Mouse (Mus musculus) liver, adult 2 months (tissue): ENCODE measurements around the gene Gm10488. TPM values are rescaled to one million over a fixed set of nuclear protein-coding genes. Genes with fewer than 3 reads are reported as not detected.
"Not testable (repeated sequence)": the region's sequence is repeated elsewhere in the genome, so short reads cannot be mapped to it uniquely, and the experiment has no call there.

Experiments used
- DNase-seq: peaks from one replicate; pipeline ENCODE4 v3.0.0-alpha.2; 2011; ENCODE audit warnings: low read depth, low spot score; ENCODE audit errors: extremely low read depth
- H3K27ac ChIP-seq: fragments of 200-500 bp; replicated peaks from 2 replicates; pipeline ENCODE4 v1.5.1; 2012; ENCODE audit warnings: low read depth, mild to moderate bottlenecking, control low read depth, inconsistent platforms, low read length; ENCODE audit not compliant: insufficient read depth
- H3K27me3 ChIP-seq: fragments of 200-500 bp; 2 replicates; pipeline ENCODE4 v1.6.1; 2012; ENCODE audit warnings: mild to moderate bottlenecking, moderate library complexity, low read length, inconsistent platforms; ENCODE audit not compliant: control insufficient read depth, insufficient read depth
- H3K36me3 ChIP-seq: fragments of 200-500 bp; 2 replicates; pipeline ENCODE4 v1.6.1; 2012; ENCODE audit warnings: low read length, inconsistent platforms; ENCODE audit not compliant: control insufficient read depth, insufficient read depth
- H3K4me1 ChIP-seq: fragments of 200-500 bp; 2 replicates; pipeline ENCODE4 v1.6.1; 2011; ENCODE audit warnings: low read length; ENCODE audit not compliant: control insufficient read depth, insufficient read depth
- H3K4me3 ChIP-seq: fragments of 200-500 bp; 2 replicates; pipeline ENCODE4 v1.5.1; 2011; ENCODE audit warnings: low read depth, mild to moderate bottlenecking, control low read depth, low read length, moderate library complexity; ENCODE audit not compliant: insufficient read depth
- H3K79me2 ChIP-seq: fragments of 200-500 bp; 2 replicates; pipeline ENCODE4 v1.6.1; 2012; ENCODE audit warnings: inconsistent platforms, mild to moderate bottlenecking, low read length, moderate library complexity; ENCODE audit not compliant: control insufficient read depth, insufficient read depth
- H3K9ac ChIP-seq: fragments of 200-500 bp; 2 replicates; pipeline ENCODE4 v1.6.1; 2012; ENCODE audit warnings: low read depth, mild to moderate bottlenecking, control low read depth, inconsistent platforms, low read length
- WGBS: fragments of 180-500 bp; shearing (Covaris S2); methylation state at CpG from one replicate; pipeline ENCODE4 v1.1.7; 2018; 5-methylcytosine and 5-hydroxymethylcytosine counted together
- polyA plus RNA-seq: library from polyadenylated mRNA; depleted of rRNA; stranded (reverse); fragments of >200 nt; gene quantifications from 2 replicates; pipeline ENCODE4 v1.2.3, GENCODE M21; 2012; rRNA removed
- total RNA-seq: library from RNA; depleted of rRNA; stranded (reverse); fragments of >200 nt; gene quantifications from 2 replicates; pipeline ENCODE4 v1.2.3, GENCODE M21; 2014; rRNA removed

Gm10488 gene
- total RNA-seq, result not detected in 2 replicates
- not detected in 2 replicates for polyA plus RNA-seq

DNA sequence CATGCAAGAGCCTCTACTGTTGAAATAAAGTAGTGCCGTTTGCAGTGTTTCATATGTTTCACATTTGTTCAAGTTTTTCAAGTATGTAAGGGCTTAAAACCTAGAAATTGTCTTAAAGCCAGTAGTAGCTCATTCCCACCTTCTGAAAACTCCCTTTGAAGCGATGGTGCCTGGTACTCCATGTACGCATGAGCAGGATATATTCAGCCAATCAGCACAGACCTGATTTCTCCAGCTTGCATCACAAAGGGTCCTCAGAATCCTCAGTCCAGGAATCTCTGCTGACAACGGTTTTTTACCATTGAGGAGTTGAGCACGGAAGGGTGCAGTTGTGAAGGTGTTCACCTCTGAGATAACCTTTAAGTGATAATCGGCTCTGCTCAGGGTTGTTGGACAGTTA, at the start of gene Gm10488:
Gene Gm10488, plus strand, starts transcription at position 301 of the 400 bp plus-strand sequence.
- not testable (repeated sequence) for DNase-seq, H3K27ac ChIP-seq, H3K9ac ChIP-seq, H3K36me3 ChIP-seq, H3K79me2 ChIP-seq, H3K4me3 ChIP-seq, H3K27me3 ChIP-seq, H3K4me1 ChIP-seq
- WGBS, result no CpG with 5 or more reads among the region's 6 CpGs
